Mouse (Mus musculus): Measurements from ENCODE around the gene Itprip.

DNA sequence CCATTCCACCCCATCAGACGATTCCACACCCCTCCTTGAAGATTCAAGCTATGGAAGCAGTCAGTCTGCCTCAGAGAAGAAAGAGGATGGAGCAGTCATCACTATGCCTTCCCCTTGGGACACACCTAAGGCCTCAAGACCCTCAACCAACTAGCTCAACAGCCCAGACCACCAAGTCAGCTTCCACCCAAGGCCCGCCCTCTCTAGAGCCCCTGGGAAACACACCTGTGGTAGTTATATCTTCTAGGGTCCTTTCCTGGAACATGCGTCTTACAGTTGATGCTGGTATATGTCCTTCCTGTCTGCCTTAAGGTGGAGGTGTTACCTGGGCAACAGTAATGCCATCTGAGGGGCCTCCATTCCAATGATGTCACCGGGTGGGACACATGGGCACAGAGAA, 4.9 kb downstream of the Itprip start:
- TF ChIP-seq CTCF (IDR thresholded peaks at IDR 0.05; ENCODE audit: control insufficient read depth, insufficient read depth, insufficient replicate concordance, low read depth, low read length) (no peak), POLR2A (IDR thresholded peaks at IDR 0.05; ENCODE audit: control insufficient read depth, low read depth, low read length) (no peak)
